Mouse (Mus musculus) midbrain, embryonic 12.5 days (tissue): ENCODE results near the gene Fuz. TPM values are rescaled to one million over a fixed set of nuclear protein-coding genes. Genes with fewer than 3 reads are reported as not detected.

Experiments
- ATAC-seq: fragments of 200-750 bp; cut with Nextera tagmentation; 2 replicates; pipeline ENCODE4 v1.8.0; 2017; ENCODE audit warnings: low read depth, moderate TSS enrichment, moderate library complexity; ENCODE audit not compliant: low FRiP score
- H3K27ac ChIP-seq: fragments of 300-500 bp; sonication (generic); replicated peaks from 2 replicates; pipeline ENCODE4 v1.5.1; 2016; ENCODE audit warnings: mild to moderate bottlenecking
- H3K27me3 ChIP-seq: fragments of 300-500 bp; sonication (generic); 2 replicates; pipeline ENCODE4 v1.6.1; 2016; ENCODE audit warnings: mild to moderate bottlenecking
- H3K36me3 ChIP-seq: fragments of 300-500 bp; sonication (generic); 2 replicates; pipeline ENCODE4 v1.6.1; 2016
- H3K4me1 ChIP-seq: fragments of 300-500 bp; sonication (generic); 2 replicates; pipeline ENCODE4 v1.6.1; 2016
- H3K4me2 ChIP-seq: fragments of 300-500 bp; sonication (generic); replicated peaks from 2 replicates; pipeline ENCODE4 v1.6.1; 2016; ENCODE audit warnings: mild to moderate bottlenecking, moderate library complexity
- H3K4me3 ChIP-seq: fragments of 300-500 bp; sonication (generic); 2 replicates; pipeline ENCODE4 v1.5.1; 2016; ENCODE audit warnings: mild to moderate bottlenecking
- H3K9ac ChIP-seq: fragments of 300-500 bp; sonication (generic); replicated peaks from 2 replicates; pipeline ENCODE4 v1.6.1; 2016; ENCODE audit warnings: mild to moderate bottlenecking, moderate library complexity
- H3K9me3 ChIP-seq: fragments of 300-500 bp; sonication (generic); 2 replicates; pipeline ENCODE4 v1.6.1; 2016; ENCODE audit warnings: mild to moderate bottlenecking
- WGBS: fragments of 180-500 bp; shearing (Covaris S2); methylation state at CpG from one replicate; pipeline ENCODE4 v1.1.7; 2016; 5-methylcytosine and 5-hydroxymethylcytosine counted together
- polyA plus RNA-seq: library from polyadenylated mRNA; unstranded; fragments of >200 nt; fragmentation: Nextera tagmentation; extraction: Ambion mirVana; gene quantifications from 2 replicates; pipeline ENCODE4 v1.2.1, GENCODE M21; 2016

The Fuz gene
- polyA plus RNA-seq, 1 experiment from 2014 or later, result 25.8 TPM

DNA sequence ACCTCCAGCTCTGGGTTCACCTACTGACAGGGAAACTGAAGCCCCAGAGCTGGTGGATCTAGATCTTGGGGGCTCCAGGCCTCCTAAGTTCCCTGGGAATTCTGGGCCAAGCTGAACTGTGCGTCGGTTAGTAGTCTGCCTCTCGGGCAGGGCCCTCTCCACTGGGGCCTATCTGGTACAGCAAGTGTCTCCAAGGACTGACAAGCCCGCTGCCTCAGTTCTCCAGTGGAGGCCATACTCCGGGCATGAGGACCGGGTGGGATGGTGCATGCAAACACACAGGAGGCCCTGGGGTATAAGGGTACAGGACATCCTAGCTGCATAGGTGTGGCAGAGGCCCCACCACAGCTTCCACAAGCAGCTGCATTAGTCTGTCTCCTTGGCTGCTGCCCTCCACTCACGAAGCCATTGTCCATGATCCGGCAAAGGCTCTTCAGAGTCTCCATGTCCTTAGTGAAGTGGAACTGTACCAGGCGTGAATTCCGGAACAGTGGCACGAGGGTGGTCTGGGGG lies 31.8 kb upstream of the Fuz start:
- Histone ChIP-seq H3K4me1 (peaks cover 48% of the 10 kb centered on the region), H3K27ac (no peak overlapping the region), H3K4me2 (no peak overlapping the region), H3K4me3 (no peak overlapping the region), H3K9me3 (no peaks in the 10 kb centered on the region), H3K9ac (no peak overlapping the region), H3K27me3 (no peaks in the 10 kb centered on the region), H3K36me3 (peaks cover 61% of the 10 kb centered on the region)
- 85% methylated on average over 11 of the region's 11 CpGs for WGBS
- ATAC-seq, result no peak

DNA sequence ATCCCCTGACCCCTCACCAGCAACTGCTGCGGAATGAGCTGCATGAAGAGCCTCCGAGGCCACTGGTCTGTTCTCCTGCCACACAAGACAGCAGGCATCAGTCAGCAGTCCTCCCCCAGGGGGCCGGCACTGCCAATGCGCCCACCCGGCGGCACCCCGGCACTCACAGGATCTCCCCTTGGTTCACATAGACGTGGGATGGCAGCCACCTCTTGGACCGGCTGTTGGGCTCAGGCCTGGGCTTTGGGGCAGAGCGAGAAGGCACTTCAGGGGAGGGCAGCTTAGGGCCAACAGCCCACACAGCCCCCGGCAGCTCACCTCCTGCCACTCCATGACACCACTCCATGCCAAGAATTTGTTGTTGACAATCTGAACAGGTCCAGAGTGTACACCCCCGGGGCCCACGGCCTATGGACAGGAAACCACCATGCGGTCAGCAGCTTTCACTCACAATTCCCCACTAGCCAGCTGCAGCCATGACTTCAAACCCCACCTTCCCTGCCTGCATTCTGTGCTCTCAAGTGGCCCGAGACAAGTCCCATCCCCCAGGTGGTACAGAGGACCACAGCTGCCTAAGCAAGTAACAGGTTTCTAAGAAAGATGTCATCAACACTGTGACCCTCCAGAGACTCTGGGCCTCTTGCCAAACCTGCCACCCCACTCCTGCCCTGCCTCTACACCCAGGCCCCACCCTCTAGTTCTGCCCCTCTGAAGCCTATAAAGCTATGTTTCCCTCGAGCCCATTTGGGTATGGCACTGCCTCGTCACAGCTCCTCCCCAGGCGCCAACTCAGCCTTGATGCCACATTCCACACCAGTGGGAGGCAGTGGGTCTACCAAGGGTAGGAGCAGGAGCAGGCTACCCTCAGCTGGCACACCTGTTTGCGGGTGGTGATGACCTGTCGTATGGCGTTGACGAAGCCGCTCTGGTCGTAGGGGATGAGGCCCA lies 31.0 kb upstream of the Fuz start:
- WGBS, result 86% methylated on average over 24 of the region's 24 CpGs
- peaks cover 57% of the 10 kb centered on the region for H3K36me3 ChIP-seq
- no peak for ATAC-seq
- no peak overlapping the region for H3K9ac ChIP-seq
- H3K9me3 ChIP-seq, result no peaks in the 10 kb centered on the region
- no peak overlapping the region for H3K4me3 ChIP-seq
- no peak overlapping the region for H3K4me2 ChIP-seq
- H3K27ac ChIP-seq, result 0 out of 2 replicates have a peak overlapping the region, but pooled peaks have one; percentile 2
- H3K27me3 ChIP-seq, result no peaks in the 10 kb centered on the region
- peaks cover 48% of the 10 kb centered on the region for H3K4me1 ChIP-seq

DNA sequence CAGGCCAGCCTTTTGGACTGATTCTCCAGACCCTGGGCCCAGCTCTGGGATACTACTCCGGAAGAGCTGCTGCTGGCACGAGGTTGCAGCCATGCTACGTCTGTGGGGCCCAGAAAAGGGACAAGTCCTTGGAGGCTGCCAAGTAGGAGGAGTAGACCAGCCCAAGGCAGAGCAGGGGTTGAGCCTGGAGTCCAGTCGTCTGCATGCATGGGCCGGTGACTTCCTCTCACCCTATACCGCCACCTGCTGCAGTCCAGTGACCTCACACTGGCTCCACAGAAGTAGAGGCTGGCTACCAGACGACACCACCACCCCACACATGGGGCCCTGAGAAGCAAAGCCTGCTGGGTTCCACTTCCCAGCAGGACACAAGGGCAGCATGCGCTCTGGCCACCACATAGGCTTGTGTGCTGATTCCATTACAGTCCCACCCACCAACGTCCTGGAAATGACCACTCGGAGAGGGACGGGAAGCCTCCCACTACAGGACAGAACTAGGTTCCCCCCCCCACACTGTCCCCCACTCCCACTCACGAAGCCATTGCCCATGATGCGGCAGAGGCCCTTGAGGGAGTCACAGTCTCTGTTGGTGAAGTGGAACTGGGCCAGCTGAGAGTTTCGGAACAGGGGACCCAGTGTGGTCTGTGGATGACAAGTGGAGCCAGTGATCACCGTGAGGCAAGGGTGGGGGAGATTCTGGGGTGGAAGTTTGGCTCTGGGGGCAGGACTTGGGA lies 29.4 kb upstream of the Fuz start:
- Histone ChIP-seq H3K4me2 (peak overlapping the region; percentile 91), H3K4me3 (peak overlapping the region; percentile 95), H3K9ac (peak overlapping the region; percentile 98; the same call in 1 of the 2 replicates), H3K4me1 (peaks cover 51% of the 10 kb centered on the region), H3K27me3 (no peaks in the 10 kb centered on the region), H3K9me3 (no peaks in the 10 kb centered on the region), H3K27ac (0 out of 2 replicates have a peak overlapping the region, but pooled peaks have one; percentile 15), H3K36me3 (peaks cover 53% of the 10 kb centered on the region)
- no peak for ATAC-seq
- 67% methylated on average over 15 of the region's 15 CpGs for WGBS

DNA sequence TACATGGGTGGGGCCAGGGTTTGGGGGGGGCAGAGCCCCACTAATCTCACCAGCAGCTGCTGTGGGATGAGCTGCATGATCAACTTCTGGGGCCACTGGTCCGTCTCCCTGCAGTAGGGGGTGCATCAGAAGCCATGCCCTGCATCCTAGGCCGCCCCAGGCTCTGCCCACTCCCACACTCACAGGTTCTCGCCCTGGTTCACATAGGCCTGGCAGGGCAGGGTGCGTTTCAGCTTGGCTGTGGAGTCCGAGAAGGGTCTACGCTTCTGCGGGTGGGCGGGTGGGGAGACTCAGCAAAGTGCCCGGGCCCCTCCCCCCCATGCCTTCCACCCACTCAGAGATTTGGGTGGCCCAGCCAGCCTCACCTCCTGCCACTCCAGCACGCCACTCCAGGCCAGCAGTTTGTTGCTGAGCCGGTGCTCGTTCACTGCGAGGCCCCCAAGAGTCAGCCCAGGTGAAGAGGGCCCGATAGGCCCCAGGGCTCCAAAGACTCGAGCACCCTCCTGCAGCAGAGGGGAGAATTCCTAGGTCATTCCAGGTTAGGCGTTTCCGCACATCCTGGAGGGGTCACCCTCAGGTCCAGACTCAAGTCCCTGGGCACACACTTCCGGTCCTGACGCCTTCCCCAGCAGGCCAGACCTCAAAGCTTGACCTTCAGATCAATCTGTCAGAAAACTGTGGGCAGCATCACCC lies 28.7 kb upstream of the Fuz start:
- Histone ChIP-seq H3K9me3 (no peaks in the 10 kb centered on the region), H3K36me3 (peaks cover 46% of the 10 kb centered on the region), H3K4me1 (peaks cover 51% of the 10 kb centered on the region), H3K9ac (peak overlapping the region; percentile 98), H3K4me3 (peak overlapping the region; percentile 95), H3K27ac (no peak overlapping the region; the same call in 1 of the 2 replicates), H3K4me2 (peak overlapping the region; percentile 91), H3K27me3 (no peaks in the 10 kb centered on the region)
- 74% methylated on average over 19 of the region's 19 CpGs for WGBS
- ATAC-seq, result no peak

DNA sequence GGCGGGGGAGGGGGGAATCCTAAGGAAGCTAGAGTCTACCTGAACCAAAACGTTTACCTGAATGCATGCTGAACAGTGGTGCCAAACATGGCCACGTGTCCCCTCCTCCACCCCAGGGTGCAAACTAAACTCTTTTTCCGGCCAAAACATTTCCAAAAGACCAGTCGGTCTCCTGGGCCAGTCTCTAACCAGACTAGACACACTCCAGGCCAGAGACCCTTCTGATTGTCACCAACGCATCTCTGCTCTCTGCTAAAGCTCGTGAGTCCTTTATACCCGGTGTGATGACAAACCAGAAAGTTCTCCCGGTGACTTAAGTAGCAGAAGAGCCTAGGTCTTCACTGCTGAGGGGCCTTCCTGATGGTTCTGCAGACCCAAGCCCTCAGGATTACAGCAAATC lies 28.1 kb upstream of the Fuz start:
- H3K9me3 ChIP-seq, result no peaks in the 10 kb centered on the region

DNA sequence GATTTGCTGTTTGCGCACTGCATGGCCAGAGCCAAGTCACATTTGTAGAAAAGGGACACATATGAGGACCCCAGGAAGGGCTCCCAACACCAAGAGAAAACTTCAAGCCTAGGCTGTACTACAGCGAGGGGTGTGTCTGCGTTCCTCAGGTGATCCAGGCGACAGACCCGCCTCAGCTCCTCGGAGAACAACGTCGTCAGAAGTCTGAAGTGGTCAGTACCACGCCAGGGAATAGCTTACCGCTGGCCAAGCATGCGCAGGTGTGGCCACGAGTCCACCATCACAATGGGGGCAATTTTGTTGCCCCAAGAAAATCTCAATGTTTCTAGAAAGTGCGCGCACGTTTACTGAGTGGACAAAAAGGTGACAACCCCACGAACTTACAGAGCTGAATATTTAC lies 27.4 kb upstream of the Fuz start:
- H3K36me3 ChIP-seq, result peaks cover 33% of the 10 kb centered on the region
- no peaks in the 10 kb centered on the region for H3K27me3 ChIP-seq
- H3K4me3 ChIP-seq, result peak overlapping the region; percentile 95
- WGBS, result 6% methylated on average over 16 of the region's 16 CpGs
- ATAC-seq, result no peak
- peak overlapping the region; percentile 100 for H3K27ac ChIP-seq
- no peaks in the 10 kb centered on the region for H3K9me3 ChIP-seq
- peaks cover 51% of the 10 kb centered on the region for H3K4me1 ChIP-seq
- peak overlapping the region; percentile 91 for H3K4me2 ChIP-seq
- H3K9ac ChIP-seq, result peak overlapping the region; percentile 98

More for the DNA sequence above, 28.1 kb upstream of the Fuz start:
- H3K4me1 ChIP-seq, result peaks cover 51% of the 10 kb centered on the region
- H3K27me3 ChIP-seq, result no peaks in the 10 kb centered on the region
- H3K4me2 ChIP-seq, result peak overlapping the region; percentile 91
- H3K36me3 ChIP-seq, result peaks cover 39% of the 10 kb centered on the region
- ATAC-seq, result no peak
- no peak overlapping the region for H3K27ac ChIP-seq
- H3K4me3 ChIP-seq, result peak overlapping the region; percentile 95
- 49% methylated on average over 9 of the region's 9 CpGs for WGBS
- H3K9ac ChIP-seq, result peak overlapping the region; percentile 98

DNA sequence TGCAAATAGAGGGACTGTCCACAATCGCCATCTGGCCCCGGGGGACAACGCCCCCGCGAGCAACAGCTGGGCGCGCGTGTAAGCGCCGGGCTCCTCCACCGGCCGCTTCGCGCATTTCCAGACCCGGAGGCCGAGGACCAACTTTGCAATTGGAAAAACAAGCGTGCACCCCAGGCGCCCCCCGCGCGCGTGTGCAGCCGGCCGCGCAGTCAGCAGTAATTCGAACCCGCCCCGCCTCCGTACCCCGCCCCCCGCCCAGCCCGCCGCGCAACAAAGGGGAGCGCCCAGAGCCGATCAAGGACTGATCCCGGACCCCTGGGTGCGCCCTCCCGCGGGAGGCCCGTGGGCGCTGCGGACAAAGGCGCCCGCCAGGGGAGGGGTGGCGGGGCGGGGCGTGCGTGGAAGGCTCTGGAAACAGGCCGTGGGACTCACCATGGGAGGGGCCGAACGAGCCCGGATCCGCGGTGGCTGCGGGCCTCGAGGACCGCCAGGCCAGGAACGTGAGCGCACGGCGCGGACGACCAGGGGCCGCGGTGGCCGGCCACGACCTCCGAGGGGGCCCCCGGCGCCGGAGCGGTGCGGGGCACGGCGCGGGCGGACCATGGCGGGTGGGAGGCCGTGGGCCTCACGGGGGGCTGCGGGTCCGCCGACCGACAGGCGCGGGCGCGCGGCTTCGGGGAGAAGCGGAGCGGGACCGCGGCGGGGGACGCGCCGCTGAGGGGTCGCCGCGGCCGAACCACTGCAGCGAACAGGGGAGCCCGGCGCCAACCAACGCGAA lies 26.8 kb upstream of the Fuz start:
- H3K27ac ChIP-seq, result peak overlapping the region; percentile 100
- H3K4me2 ChIP-seq, result peak overlapping the region; percentile 91
- H3K9me3 ChIP-seq, result no peaks in the 10 kb centered on the region
- WGBS, result under 1% methylated on average over 96 of the region's 108 CpGs
- peaks cover 26% of the 10 kb centered on the region for H3K36me3 ChIP-seq
- peak overlapping the region; percentile 95 for H3K4me3 ChIP-seq
- H3K4me1 ChIP-seq, result peaks cover 51% of the 10 kb centered on the region
- no peaks in the 10 kb centered on the region for H3K27me3 ChIP-seq
- H3K9ac ChIP-seq, result peak overlapping the region; percentile 98
- peak; percentile 32 for ATAC-seq

DNA sequence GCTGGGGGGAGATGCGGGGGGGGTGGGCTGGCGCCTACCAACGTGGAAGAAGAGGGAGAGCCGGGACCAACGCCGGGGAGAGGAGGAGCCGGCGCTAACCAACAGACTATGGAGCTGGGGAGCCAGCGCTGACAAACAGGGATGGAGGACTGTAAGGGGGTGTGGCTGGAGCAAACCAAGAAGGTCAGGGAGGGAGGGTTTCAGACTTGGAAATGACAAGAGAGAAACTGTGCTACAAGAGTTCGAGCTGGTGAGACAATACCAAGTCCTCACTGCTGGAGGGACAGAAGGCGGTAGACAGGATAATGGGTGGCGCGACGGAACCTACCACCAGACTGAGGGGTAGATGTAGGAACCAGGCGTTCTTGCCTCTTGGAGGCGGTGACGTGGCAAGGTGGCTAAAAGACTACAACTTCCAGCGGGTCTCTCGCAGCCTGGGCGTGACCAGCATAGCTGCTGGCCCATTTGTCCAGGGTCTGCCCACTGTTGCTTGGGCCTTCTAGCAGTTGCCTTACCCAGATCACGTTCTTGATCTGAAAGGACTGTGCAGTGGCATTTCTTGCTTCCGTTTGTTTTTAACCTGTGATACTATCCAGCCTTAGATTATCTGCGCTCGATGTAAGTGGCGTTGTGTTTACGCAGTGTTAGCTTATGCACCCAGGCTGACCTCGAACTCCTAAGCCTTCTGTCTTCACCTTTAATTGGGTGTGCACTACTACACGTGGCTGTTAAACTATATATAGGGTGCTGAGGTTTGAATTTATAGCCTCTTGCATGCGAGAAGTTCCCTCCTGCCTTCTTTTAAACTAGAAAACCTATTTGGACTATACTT lies 26.0 kb upstream of the Fuz start, which contains the start of gene Ptov1:
Gene Ptov1 (minus strand): TSS at position 92 of the 832 bp plus-strand sequence.
- Histone ChIP-seq H3K4me1 (peaks cover 47% of the 10 kb centered on the region), H3K9me3 (no peaks in the 10 kb centered on the region), H3K9ac (peak within 1 kb of the TSS; percentile 98), H3K4me3 (peak within 1 kb of the TSS; percentile 95), H3K4me2 (peak within 1 kb of the TSS; percentile 91), H3K27ac (peak within 1 kb of the TSS; percentile 100), H3K36me3 (peaks cover 18% of the 10 kb centered on the region), H3K27me3 (no peaks in the 10 kb centered on the region)
- ATAC-seq, result peak; percentile 94
- WGBS, result 12% methylated on average over 29 of the region's 29 CpGs

DNA sequence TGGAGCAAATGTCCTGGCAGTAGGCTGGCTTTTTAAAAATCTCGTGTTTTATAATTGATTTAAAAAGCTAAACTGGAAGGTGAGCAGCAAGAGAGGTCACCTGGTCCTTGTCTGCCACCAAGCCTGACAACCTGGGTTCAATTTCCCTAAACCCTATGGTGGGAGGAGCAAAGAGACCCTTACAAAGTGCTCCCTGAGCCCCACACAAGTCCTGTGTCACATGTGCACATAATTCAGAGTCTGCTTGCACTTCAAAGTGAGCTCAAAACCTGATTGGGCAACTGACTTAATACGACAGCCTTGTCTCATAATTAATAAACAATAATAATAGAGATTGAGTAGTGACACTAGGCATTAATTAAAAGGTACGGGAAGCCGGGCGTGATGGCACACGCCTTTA lies 25.3 kb upstream of the Fuz start:
- H3K4me1 ChIP-seq, result peaks cover 40% of the 10 kb centered on the region
- H3K36me3 ChIP-seq, result peaks cover 11% of the 10 kb centered on the region
- WGBS, result 81% methylated on average over 6 of the region's 6 CpGs
- no peak for ATAC-seq
- H3K4me2 ChIP-seq, result peak overlapping the region; percentile 91
- no peak overlapping the region for H3K9ac ChIP-seq
- H3K27me3 ChIP-seq, result no peaks in the 10 kb centered on the region
- H3K4me3 ChIP-seq, result no peak overlapping the region
- H3K27ac ChIP-seq, result peak overlapping the region; percentile 100
- no peaks in the 10 kb centered on the region for H3K9me3 ChIP-seq

DNA sequence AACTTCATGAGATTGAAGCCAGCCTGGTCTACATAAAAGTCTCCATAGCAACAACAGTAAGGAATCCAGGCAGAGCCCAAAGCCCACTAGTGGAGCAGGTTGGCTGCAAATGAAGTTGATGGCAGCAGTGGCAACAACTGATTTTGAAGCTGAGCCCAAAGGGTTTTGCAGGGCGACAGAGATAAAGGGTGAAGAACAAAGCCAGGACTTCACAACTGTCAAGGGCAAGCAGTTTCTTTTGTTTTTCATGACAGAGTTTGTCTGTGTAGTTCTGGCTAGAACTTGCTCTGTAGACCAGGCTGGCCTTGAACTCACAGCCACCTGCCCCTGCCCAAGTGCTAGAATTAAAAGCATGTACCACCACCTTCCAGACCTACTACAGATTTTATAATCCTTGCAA lies 24.7 kb upstream of the Fuz start:
- WGBS, result 26% methylated on average over 1 of the region's 1 CpGs
- peaks cover 34% of the 10 kb centered on the region for H3K4me1 ChIP-seq
- H3K27ac ChIP-seq, result no peak overlapping the region
- H3K36me3 ChIP-seq, result peaks cover 11% of the 10 kb centered on the region
- ATAC-seq, result no peak
- no peak overlapping the region for H3K9ac ChIP-seq
- H3K9me3 ChIP-seq, result no peaks in the 10 kb centered on the region
- no peak overlapping the region for H3K4me2 ChIP-seq
- no peak overlapping the region for H3K4me3 ChIP-seq
- no peaks in the 10 kb centered on the region for H3K27me3 ChIP-seq
